Mouse (Mus musculus) heart, adult 2 months (tissue): ENCODE measurements around the gene Mycl.

Source experiments
- CTCF ChIP-seq: fragments of 200-600 bp; IDR thresholded peaks from 2 replicates; pipeline ENCODE4 v1.8.1; 2022; ENCODE audit warnings: antibody characterized with exemption, mild to moderate bottlenecking, moderate library complexity
- EP300 ChIP-seq: fragments of 200-500 bp; IDR thresholded peaks from 2 replicates; pipeline ENCODE4 v1.6.1; 2011; ENCODE audit warnings: low read depth, low read length, control low read depth; ENCODE audit not compliant: insufficient read depth
- POLR2A ChIP-seq: fragments of 200-500 bp; IDR thresholded peaks from 2 replicates; pipeline ENCODE4 v1.6.1; 2011; ENCODE audit warnings: mild to moderate bottlenecking, low read depth, low read length, control low read depth; ENCODE audit not compliant: insufficient read depth

GRCm38 (mm10) chr4:123044842-123045241, 49.4 kb downstream of the Mycl start:
- TF ChIP-seq POLR2A (no peak), CTCF (no peak), EP300 (no peak)
